Mouse (Mus musculus): ENCODE data around the gene Aqp5. TPM values are rescaled to one million over a fixed set of nuclear protein-coding genes. Genes with fewer than 3 reads are reported as not detected.

Aqp5 gene
- polyA plus RNA-seq, 1 experiment from 2014 or later, result 0.30 TPM

Other genes with a start within 250 kb of the Aqp5 start
- 18.2 and 21.3 TPM in 2 replicates for gene Fmnl3, start 220.3 kb upstream of the Aqp5 start, polyA plus RNA-seq (2015; fragmentation: Nextera tagmentation; extraction: Ambion mirVana)
- 425 and 426 TPM in 2 replicates for gene Tmbim6, start 197.9 kb upstream of the Aqp5 start, polyA plus RNA-seq (2015; fragmentation: Nextera tagmentation; extraction: Ambion mirVana)
- gene Nckap5l, start 133.0 kb upstream of the Aqp5 start, polyA plus RNA-seq (2015; fragmentation: Nextera tagmentation; extraction: Ambion mirVana), result 4.8 and 6.8 TPM in 2 replicates
- gene Bcdin3d, start 116.1 kb upstream of the Aqp5 start, polyA plus RNA-seq (2015; fragmentation: Nextera tagmentation; extraction: Ambion mirVana), result 14.8 and 14.9 TPM in 2 replicates
- gene Faim2, start 62.6 kb upstream of the Aqp5 start, polyA plus RNA-seq (2015; fragmentation: Nextera tagmentation; extraction: Ambion mirVana), result 0.61 and 0.92 TPM in 2 replicates
- not detected in 2 replicates for gene Aqp2, start 11.7 kb upstream of the Aqp5 start, polyA plus RNA-seq (2015; fragmentation: Nextera tagmentation; extraction: Ambion mirVana)
- not detected in 2 replicates for gene Aqp6, start 10.6 kb downstream of the Aqp5 start, polyA plus RNA-seq (2015; fragmentation: Nextera tagmentation; extraction: Ambion mirVana)
- 115 and 124 TPM in 2 replicates for gene Racgap1, start 60.9 kb downstream of the Aqp5 start, polyA plus RNA-seq (2015; fragmentation: Nextera tagmentation; extraction: Ambion mirVana)
- 1.6 and 2.3 TPM in 2 replicates for gene Asic1, start 79.6 kb downstream of the Aqp5 start, polyA plus RNA-seq (2015; fragmentation: Nextera tagmentation; extraction: Ambion mirVana)
- 24.1 and 27.0 TPM in 2 replicates for gene Smarcd1, start 111.3 kb downstream of the Aqp5 start, polyA plus RNA-seq (2015; fragmentation: Nextera tagmentation; extraction: Ambion mirVana)
- gene Gm17349, start 114.7 kb downstream of the Aqp5 start, polyA plus RNA-seq (2015; fragmentation: Nextera tagmentation; extraction: Ambion mirVana), result not detected in 2 replicates
- gene Gpd1, start 126.7 kb downstream of the Aqp5 start, polyA plus RNA-seq (2015; fragmentation: Nextera tagmentation; extraction: Ambion mirVana), result 4.8 and 5.3 TPM in 2 replicates
- gene Cox14, start 134.8 kb downstream of the Aqp5 start, polyA plus RNA-seq (2015; fragmentation: Nextera tagmentation; extraction: Ambion mirVana), result 156 and 220 TPM in 2 replicates
- gene Cers5, start 182.1 kb downstream of the Aqp5 start, polyA plus RNA-seq (2015; fragmentation: Nextera tagmentation; extraction: Ambion mirVana), result 56.1 and 57.3 TPM in 2 replicates

Measured in stomach, embryonic 15.5 days (tissue).